Mouse (Mus musculus) E14TG2a.4 (cell line): ENCODE data around the gene Arhgap8.

Source experiments
- CTCF ChIP-seq: conservative IDR thresholded peaks from 2 replicates; pipeline ENCODE4 v1.5.1; 2014; ENCODE audit warnings: low read length
- NANOG ChIP-seq: IDR thresholded peaks from 2 replicates; pipeline ENCODE4 v1.6.1; 2014; ENCODE audit warnings: borderline replicate concordance, low read length, mixed read lengths

DNA sequence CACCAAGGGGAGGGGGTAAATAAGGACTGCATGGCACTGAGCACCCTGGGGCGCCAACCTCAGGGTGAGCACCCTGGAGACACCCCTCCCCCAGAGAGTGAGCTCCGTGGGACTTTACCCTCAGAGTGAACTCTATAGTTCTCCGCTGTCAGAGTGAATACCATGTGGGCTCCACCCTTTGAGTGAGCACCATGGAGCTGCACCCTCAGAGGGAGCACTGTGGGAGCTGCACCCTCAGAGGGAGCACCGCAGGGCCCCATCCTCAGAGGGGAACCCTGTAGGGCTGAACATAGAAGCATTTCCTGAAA lies 47.6 kb upstream of the Arhgap8 start:
- no peak for TF ChIP-seq CTCF
- no peak for TF ChIP-seq NANOG
